Mouse (Mus musculus): Measurements from ENCODE around the gene Hsd17b7. TPM values are rescaled to one million over a fixed set of nuclear protein-coding genes. Genes with fewer than 3 reads are reported as not detected.
A peak's percentile ranks its signal among the peaks of the same experiment; 100 is the strongest.
"Not testable (repeated sequence)": the region's sequence is repeated elsewhere in the genome, so short reads cannot be mapped to it uniquely, and the experiment has no call there.

The Hsd17b7 gene
- polyA plus RNA-seq, 1 experiment from 2014 or later: 11.2 TPM

GRCm38 (mm10) chr1:170005297-170005696, 36.3 kb upstream of the Hsd17b7 start:
- no peak for DNase-seq
- no peak overlapping the region for H3K4me2 ChIP-seq
- H3K9ac ChIP-seq: no peak overlapping the region
- H3K4me1 ChIP-seq (ENCODE audit: insufficient read depth): 0 out of 2 replicates have a peak, but pooled peaks cover 4% of the 10 kb centered on the region
- WGBS: 87% methylated on average over 3 of the region's 3 CpGs
- H3K9me3 ChIP-seq (ENCODE audit: low read depth, low read length): no peaks in the 10 kb centered on the region
- H3K27ac ChIP-seq (ENCODE audit: low read depth): no peak overlapping the region
- H3K27me3 ChIP-seq (ENCODE audit: insufficient read depth, low read length): no peaks in the 10 kb centered on the region
- TF ChIP-seq CTCF (IDR thresholded peaks at IDR 0.05; ENCODE audit: low read depth): no peak
- peaks cover 22% of the 10 kb centered on the region for H3K36me3 ChIP-seq (ENCODE audit: insufficient read depth)
- H3K4me3 ChIP-seq (ENCODE audit: low read depth, low read length): no peak overlapping the region
- ATAC-seq (ENCODE audit: insufficient read depth): no peak

- not testable (repeated sequence) for H3K27ac ChIP-seq (ENCODE audit: low read depth); H3K4me1 ChIP-seq (ENCODE audit: insufficient read depth); H3K9ac ChIP-seq; ATAC-seq (ENCODE audit: insufficient read depth); DNase-seq; H3K9me3 ChIP-seq (ENCODE audit: low read depth, low read length); H3K27me3 ChIP-seq (ENCODE audit: insufficient read depth, low read length); H3K4me2 ChIP-seq; H3K4me3 ChIP-seq (ENCODE audit: low read depth, low read length)
- 93% methylated on average over 6 of the region's 6 CpGs for WGBS
- H3K36me3 ChIP-seq (ENCODE audit: insufficient read depth): peaks cover 32% of the 10 kb centered on the region
Observed at GRCm38 (mm10) chr1:169993901-169994300, 24.9 kb upstream of the Hsd17b7 start.

- no peaks in the 10 kb centered on the region for H3K27me3 ChIP-seq (ENCODE audit: insufficient read depth, low read length)
- peaks cover 21% of the 10 kb centered on the region for H3K36me3 ChIP-seq (ENCODE audit: insufficient read depth)
- no peak for ATAC-seq (ENCODE audit: insufficient read depth)
- H3K9me3 ChIP-seq (ENCODE audit: low read depth, low read length): no peaks in the 10 kb centered on the region
- H3K4me2 ChIP-seq: no peak overlapping the region
- no peak overlapping the region for H3K4me3 ChIP-seq (ENCODE audit: low read depth, low read length)
- no peak for DNase-seq
- 77% methylated on average over 1 of the region's 1 CpGs for WGBS
- no peak for TF ChIP-seq CTCF (IDR thresholded peaks at IDR 0.05; ENCODE audit: low read depth)
- H3K27ac ChIP-seq (ENCODE audit: low read depth): no peak overlapping the region
- H3K4me1 ChIP-seq (ENCODE audit: insufficient read depth): no peaks in the 10 kb centered on the region
- H3K9ac ChIP-seq: no peak overlapping the region
Observed at GRCm38 (mm10) chr1:169986166-169986565, 17.1 kb upstream of the Hsd17b7 start.

- ATAC-seq (ENCODE audit: insufficient read depth) (no peak), DNase-seq (no peak)
- TF ChIP-seq CTCF (IDR thresholded peaks at IDR 0.05; ENCODE audit: low read depth): no peak
- Histone ChIP-seq H3K4me3 (ENCODE audit: low read depth, low read length) (no peak overlapping the region), H3K27me3 (ENCODE audit: insufficient read depth, low read length) (no peaks in the 10 kb centered on the region), H3K36me3 (ENCODE audit: insufficient read depth) (peaks cover 9% of the 10 kb centered on the region; the same call in 1 of the 2 replicates), H3K27ac (ENCODE audit: low read depth) (no peak overlapping the region), H3K4me1 (ENCODE audit: insufficient read depth) (no peaks in the 10 kb centered on the region), H3K9me3 (ENCODE audit: low read depth, low read length) (no peaks in the 10 kb centered on the region), H3K4me2 (no peak overlapping the region), H3K9ac (no peak overlapping the region)
- 85% methylated on average over 4 of the region's 4 CpGs for WGBS
Observed at GRCm38 (mm10) chr1:169977621-169978020, 8.6 kb upstream of the Hsd17b7 start.

- 59% methylated on average over 2 of the region's 2 CpGs for WGBS
- H3K4me3 ChIP-seq (ENCODE audit: low read depth, low read length): no peak overlapping the region
- no peak overlapping the region for H3K27ac ChIP-seq (ENCODE audit: low read depth)
- H3K27me3 ChIP-seq (ENCODE audit: insufficient read depth, low read length): no peaks in the 10 kb centered on the region
- H3K9ac ChIP-seq: no peak overlapping the region
- H3K36me3 ChIP-seq (ENCODE audit: insufficient read depth): peaks cover 6% of the 10 kb centered on the region; the same call in 1 of the 2 replicates
- no peak for DNase-seq
- ATAC-seq (ENCODE audit: insufficient read depth): no peak
- TF ChIP-seq CTCF (IDR thresholded peaks at IDR 0.05; ENCODE audit: low read depth): no peak
- no peaks in the 10 kb centered on the region for H3K9me3 ChIP-seq (ENCODE audit: low read depth, low read length)
- peaks cover 4% of the 10 kb centered on the region; the same call in 1 of the 2 replicates for H3K4me1 ChIP-seq (ENCODE audit: insufficient read depth)
- H3K4me2 ChIP-seq: no peak overlapping the region
Observed at GRCm38 (mm10) chr1:169971998-169972397, 3.0 kb upstream of the Hsd17b7 start.

- ATAC-seq (ENCODE audit: insufficient read depth) (no peak), DNase-seq (no peak)
- no peaks in the 10 kb centered on the region for H3K27me3 ChIP-seq (ENCODE audit: insufficient read depth, low read length)
- peaks cover 9% of the 10 kb centered on the region; the same call in 1 of the 2 replicates for H3K36me3 ChIP-seq (ENCODE audit: insufficient read depth)
- no peak overlapping the region for H3K9ac ChIP-seq
- H3K4me3 ChIP-seq (ENCODE audit: low read depth, low read length): no peak overlapping the region
- H3K27ac ChIP-seq (ENCODE audit: low read depth): no peak overlapping the region
- TF ChIP-seq CTCF (IDR thresholded peaks at IDR 0.05; ENCODE audit: low read depth): no peak
- WGBS: 89% methylated on average over 4 of the region's 4 CpGs
- H3K4me2 ChIP-seq: no peak overlapping the region
- H3K4me1 ChIP-seq (ENCODE audit: insufficient read depth): peaks cover 4% of the 10 kb centered on the region; the same call in 1 of the 2 replicates
- H3K9me3 ChIP-seq (ENCODE audit: low read depth, low read length): no peaks in the 10 kb centered on the region
Observed at GRCm38 (mm10) chr1:169970936-169971335, 1.9 kb upstream of the Hsd17b7 start.

- under 1% methylated on average over 8 of the region's 9 CpGs for WGBS
- H3K4me3 ChIP-seq (ENCODE audit: low read depth, low read length): peak overlapping the region; percentile 64
- DNase-seq: no peak
- H3K4me1 ChIP-seq (ENCODE audit: insufficient read depth): peaks cover 4% of the 10 kb centered on the region; the same call in 1 of the 2 replicates
- no peak for TF ChIP-seq CTCF (IDR thresholded peaks at IDR 0.05; ENCODE audit: low read depth)
- peak overlapping the region; percentile 80 for H3K4me2 ChIP-seq
- H3K27me3 ChIP-seq (ENCODE audit: insufficient read depth, low read length): no peaks in the 10 kb centered on the region
- ATAC-seq (ENCODE audit: insufficient read depth): peak; percentile 59
- peak overlapping the region; percentile 64 for H3K9ac ChIP-seq
- H3K36me3 ChIP-seq (ENCODE audit: insufficient read depth): peaks cover 14% of the 10 kb centered on the region
- peak overlapping the region; percentile 92 for H3K27ac ChIP-seq (ENCODE audit: low read depth)
- no peaks in the 10 kb centered on the region for H3K9me3 ChIP-seq (ENCODE audit: low read depth, low read length)
Observed at GRCm38 (mm10) chr1:169969516-169969886, 460 bp upstream of the Hsd17b7 start.

- Histone ChIP-seq H3K27me3 (ENCODE audit: insufficient read depth, low read length) (no peaks in the 10 kb centered on the region), H3K4me2 (no peak overlapping the region), H3K9ac (no peak overlapping the region), H3K4me1 (ENCODE audit: insufficient read depth) (no peaks in the 10 kb centered on the region), H3K36me3 (ENCODE audit: insufficient read depth) (peaks cover 50% of the 10 kb centered on the region), H3K4me3 (ENCODE audit: low read depth, low read length) (no peak overlapping the region), H3K27ac (ENCODE audit: low read depth) (no peak overlapping the region), H3K9me3 (ENCODE audit: low read depth, low read length) (no peaks in the 10 kb centered on the region)
- 97% methylated on average over 10 of the region's 10 CpGs for WGBS
- no peak for DNase-seq
- no peak for ATAC-seq (ENCODE audit: insufficient read depth)
- no peak for TF ChIP-seq CTCF (IDR thresholded peaks at IDR 0.05; ENCODE audit: low read depth)
Observed at GRCm38 (mm10) chr1:169953106-169953505, 15.9 kb downstream of the Hsd17b7 start.
